Mouse (Mus musculus): ENCODE results near the gene Map3k11.

DNA sequence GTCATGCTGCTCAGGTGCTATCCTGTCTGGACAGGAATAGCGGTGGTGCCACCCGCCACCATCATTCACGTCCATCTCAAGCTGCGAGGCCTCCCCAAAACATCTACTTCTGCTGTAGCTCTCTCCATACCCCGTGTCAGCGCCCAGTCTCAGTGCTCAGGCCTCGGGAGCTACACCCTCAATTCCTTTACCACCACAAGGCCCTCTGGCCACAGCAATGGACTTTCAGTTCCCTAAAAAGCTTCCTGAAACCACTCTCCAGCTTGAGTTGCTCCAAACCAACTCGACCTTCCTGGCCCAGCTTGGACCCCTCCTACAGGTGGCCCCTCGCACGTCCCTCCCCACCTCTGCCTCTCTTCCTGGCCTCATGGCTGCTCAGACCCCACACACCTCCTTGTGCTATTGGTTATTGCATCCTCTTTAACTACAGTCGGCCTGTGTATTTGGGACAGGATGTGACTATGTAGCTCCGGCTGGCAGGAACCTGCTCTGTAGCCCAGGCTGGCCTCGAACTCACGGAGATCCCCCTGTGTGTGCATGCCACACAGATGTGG lies 23.4 kb downstream of the Map3k11 start:
- TF ChIP-seq POLR2A (IDR thresholded peaks at IDR 0.05; ENCODE audit: low read depth, low read length): no peak
- TF ChIP-seq CTCF (conservative IDR thresholded peaks at IDR 0.05; ENCODE audit: insufficient read depth, insufficient read length, low read depth, low read length): no peak
